Mouse (Mus musculus): ENCODE measurements around the gene Lce1b. TPM values are rescaled to one million over a fixed set of nuclear protein-coding genes. Genes with fewer than 3 reads are reported as not detected.

The Lce1b gene
- 117 and 331 TPM in 2 replicates for polyA plus RNA-seq (2012; rRNA removed)

DNA sequence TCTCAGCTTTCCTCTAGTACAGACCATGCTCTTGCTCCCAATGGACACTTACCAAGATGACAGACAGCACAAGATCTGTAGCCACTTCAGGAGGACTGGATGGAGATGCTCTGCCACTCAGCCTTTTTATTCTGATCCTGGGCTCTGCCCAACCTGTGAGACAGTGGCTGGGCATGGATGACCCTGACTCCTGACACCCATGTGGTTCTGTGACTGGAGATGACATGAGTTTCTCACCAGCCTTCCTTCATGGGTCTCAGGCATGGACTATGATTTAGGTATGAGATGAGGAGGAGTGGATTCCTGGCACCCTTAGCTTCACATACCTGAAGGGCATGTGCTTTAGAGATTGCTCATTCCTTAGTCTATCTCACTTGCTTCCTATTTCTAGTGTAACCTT is at the start of gene Lce1b:
TSS of gene Lce1b (minus strand) at position 101 of the 400 bp plus-strand sequence.

DNA sequence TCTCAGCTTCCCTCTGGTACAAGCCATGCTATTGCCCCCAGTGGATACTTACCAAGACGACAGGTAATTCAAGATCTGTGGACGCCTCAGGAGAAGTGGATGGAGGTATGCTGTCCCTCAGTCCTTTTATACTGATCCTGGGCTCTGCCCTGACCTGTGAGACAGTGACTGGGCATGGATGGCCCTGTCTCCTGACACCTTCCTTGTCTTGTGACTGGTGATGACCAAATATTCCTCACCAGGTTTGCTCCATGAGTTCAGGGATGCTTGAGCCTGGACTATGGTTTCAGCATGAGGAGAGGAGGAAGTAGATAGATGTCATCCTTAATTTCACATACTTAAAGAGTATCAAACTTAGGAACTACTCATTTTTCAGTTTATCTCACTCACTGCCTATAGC is 30.4 kb upstream of the Lce1b start, which contains the start of gene Lce1d:
TSS of gene Lce1d (minus strand) at position 101 of the 400 bp plus-strand sequence.

DNA sequence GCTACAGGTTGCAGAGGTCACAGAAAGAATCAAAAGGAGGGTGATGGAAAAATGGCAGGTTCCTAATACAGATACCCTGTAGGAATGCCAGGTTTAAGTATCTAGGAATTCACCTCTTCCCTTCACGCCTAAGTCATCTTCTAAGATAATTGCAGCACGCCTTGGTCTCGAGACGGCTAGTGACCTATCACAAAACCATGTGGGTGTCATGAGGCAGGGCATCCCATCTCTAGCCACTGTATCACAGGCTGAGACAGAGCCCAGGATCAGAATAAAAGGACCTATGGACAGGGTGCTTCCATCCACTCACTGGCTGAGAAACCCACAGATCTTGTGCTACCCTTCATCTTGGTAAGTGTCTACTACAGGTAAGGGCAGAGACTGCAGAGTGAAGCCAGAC is 22.2 kb upstream of the Lce1b start, which contains the start of gene Lce1c:
TSS of gene Lce1c (plus strand) at position 301 of the 400 bp plus-strand sequence.

DNA sequence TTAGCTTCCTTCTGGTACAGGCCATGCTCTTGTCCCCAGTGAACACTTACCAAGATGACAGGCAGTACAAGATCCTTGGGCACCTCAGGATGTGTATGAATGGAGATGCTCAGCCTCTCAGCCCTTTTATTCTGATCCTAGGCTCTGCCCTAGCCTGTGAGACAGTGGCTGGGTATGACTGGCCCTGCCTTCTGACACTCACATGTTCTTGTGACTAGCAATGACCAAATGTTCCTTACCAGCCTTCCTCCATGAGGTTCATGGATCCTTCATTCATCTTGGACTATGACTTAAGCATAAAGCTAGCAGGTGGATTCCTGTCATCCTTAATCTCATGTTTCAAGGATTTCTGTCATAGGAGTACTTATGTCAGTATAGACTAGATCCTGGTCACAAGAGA is 13.5 kb upstream of the Lce1b start, which contains the start of gene Lce1a2:
TSS of gene Lce1a2 (minus strand) at position 101 of the 400 bp plus-strand sequence.

DNA sequence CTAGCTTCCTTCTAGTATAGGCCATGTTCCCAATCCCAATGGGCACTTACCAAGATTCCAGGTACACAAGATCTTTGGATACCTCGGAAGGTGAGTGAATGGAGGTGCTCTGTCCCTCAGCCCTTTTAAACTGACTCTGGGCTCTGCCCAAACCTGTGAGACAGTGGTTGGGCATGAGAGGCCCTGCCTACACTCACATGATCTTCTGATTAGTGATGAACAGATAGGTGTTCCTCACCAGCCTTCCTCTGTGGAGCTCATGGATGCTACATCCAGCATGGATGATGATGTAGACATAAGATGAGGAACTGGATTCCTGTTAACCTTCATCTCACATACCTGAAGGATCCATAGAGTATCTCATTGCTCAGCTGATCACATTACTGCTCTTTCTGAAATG is 8.5 kb downstream of the Lce1b start, which contains the start of gene Lce1a1:
TSS of gene Lce1a1 (minus strand) at position 101 of the 400 bp plus-strand sequence.

DNA sequence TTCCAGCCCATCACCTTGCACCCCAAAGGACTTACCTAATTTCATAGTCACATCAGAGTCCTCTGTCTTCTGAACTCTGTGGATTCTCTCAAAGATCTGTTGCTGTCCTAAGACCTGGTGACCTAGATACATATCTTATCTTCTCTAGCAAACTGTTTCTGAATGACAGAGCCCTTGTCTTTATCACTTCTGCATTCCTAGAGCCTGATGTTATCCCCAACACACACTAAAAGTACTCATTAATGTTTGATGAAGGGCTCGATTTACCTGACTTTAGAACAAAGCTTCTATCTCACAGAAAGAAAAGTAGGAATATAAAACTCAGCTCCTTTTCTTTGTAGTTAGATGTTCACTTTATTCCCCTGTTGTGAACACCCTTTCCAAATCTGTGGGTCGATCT is 35.2 kb downstream of the Lce1b start, which contains the start of gene Lce6a:
TSS of gene Lce6a (minus strand) at position 101 of the 400 bp plus-strand sequence.

DNA sequence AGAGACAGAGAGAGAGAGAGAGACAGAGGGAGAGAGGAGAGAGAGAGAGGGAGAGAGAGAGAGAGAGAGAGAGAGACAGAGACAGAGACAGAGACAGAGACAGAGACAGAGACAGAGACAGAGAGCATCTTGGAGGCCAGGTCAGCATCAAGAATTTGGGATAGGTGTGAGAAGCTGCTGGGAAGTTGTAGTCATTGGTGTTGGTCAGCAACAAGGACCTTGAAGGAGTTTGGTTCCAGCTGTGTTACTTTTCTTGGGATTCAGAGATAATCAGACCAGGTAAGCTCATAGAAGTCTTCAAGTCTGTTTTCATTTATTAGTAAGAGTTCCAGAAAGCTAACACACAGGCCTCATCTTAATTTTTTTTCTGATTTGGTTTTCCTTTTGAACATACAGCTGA is 49.3 kb downstream of the Lce1b start, which contains the start of gene 2210017I01Rik:
TSS of gene 2210017I01Rik (minus strand) at position 101 of the 400 bp plus-strand sequence.

Other genes with a start within 250 kb of the Lce1b start
- 37.4 and 59.0 TPM in 2 replicates for gene Sprr2i, start 248.9 kb downstream of the Lce1b start, polyA plus RNA-seq (2012; rRNA removed)
- gene Sprr2j-ps, start 238.8 kb downstream of the Lce1b start, polyA plus RNA-seq (2012; rRNA removed), result 16.1 and 18.8 TPM in 2 replicates
- gene Gm9774, start 227.5 kb downstream of the Lce1b start, polyA plus RNA-seq (2012; rRNA removed), result 4.8 and 10.8 TPM in 2 replicates
- 0.52 and 0.62 TPM in 2 replicates for gene Sprr2k, start 224.3 kb downstream of the Lce1b start, polyA plus RNA-seq (2012; rRNA removed)
- 22.3 and 23.6 TPM in 2 replicates for gene Sprr1b, start 218.1 kb downstream of the Lce1b start, polyA plus RNA-seq (2012; rRNA removed)
- gene Sprr3, start 198.2 kb downstream of the Lce1b start, polyA plus RNA-seq (2012; rRNA removed), result 1,016 and 1,618 TPM in 2 replicates
- 608 and 748 TPM in 2 replicates for gene Sprr1a, start 171.0 kb downstream of the Lce1b start, polyA plus RNA-seq (2012; rRNA removed)
- not detected in 2 replicates for gene Sprr4, start 156.4 kb downstream of the Lce1b start, polyA plus RNA-seq (2012; rRNA removed)
- gene 2310046K23Rik, start 122.4 kb downstream of the Lce1b start, polyA plus RNA-seq (2012; rRNA removed), result 0.13 and 0.28 TPM in 2 replicates
- 1.8 and 2.7 TPM in 2 replicates for gene Ivl, start 83.2 kb downstream of the Lce1b start, polyA plus RNA-seq (2012; rRNA removed)
- not detected in 2 replicates for gene Smcp, start 67.9 kb downstream of the Lce1b start, polyA plus RNA-seq (2012; rRNA removed)
- gene 2210017I01Rik, start 49.4 kb downstream of the Lce1b start, polyA plus RNA-seq (2012; rRNA removed), result 2.9 and 3.0 TPM in 2 replicates
- gene Lce6a, start 35.3 kb downstream of the Lce1b start, polyA plus RNA-seq (2012; rRNA removed), result 0.77 and 3.0 TPM in 2 replicates
- gene Lce1a1, start 8.6 kb downstream of the Lce1b start, polyA plus RNA-seq (2012; rRNA removed), result 113 and 390 TPM in 2 replicates
- gene Lce1a2, start 13.4 kb upstream of the Lce1b start, polyA plus RNA-seq (2012; rRNA removed), result 97.3 and 328 TPM in 2 replicates
- gene Lce1c, start 22.3 kb upstream of the Lce1b start, polyA plus RNA-seq (2012; rRNA removed), result 108 and 297 TPM in 2 replicates
- 105 and 245 TPM in 2 replicates for gene Lce1d, start 30.3 kb upstream of the Lce1b start, polyA plus RNA-seq (2012; rRNA removed)
- 50.9 and 159 TPM in 2 replicates for gene Lce1e, start 52.1 kb upstream of the Lce1b start, polyA plus RNA-seq (2012; rRNA removed)
- 83.4 and 310 TPM in 2 replicates for gene Lce1f, start 63.4 kb upstream of the Lce1b start, polyA plus RNA-seq (2012; rRNA removed)
- gene Gm38119, start 82.2 kb upstream of the Lce1b start, polyA plus RNA-seq (2012; rRNA removed), result 0.45 and 1.1 TPM in 2 replicates
- 41.5 and 134 TPM in 2 replicates for gene Lce1g, start 95.4 kb upstream of the Lce1b start, polyA plus RNA-seq (2012; rRNA removed)
- gene Lce1h, start 108.1 kb upstream of the Lce1b start, polyA plus RNA-seq (2012; rRNA removed), result 63.4 and 161 TPM in 2 replicates
- 70.5 and 204 TPM in 2 replicates for gene Lce1i, start 122.0 kb upstream of the Lce1b start, polyA plus RNA-seq (2012; rRNA removed)
- gene Lce1j, start 133.6 kb upstream of the Lce1b start, polyA plus RNA-seq (2012; rRNA removed), result 58.0 and 193 TPM in 2 replicates
- 34.9 and 89.6 TPM in 2 replicates for gene Lce1k, start 151.0 kb upstream of the Lce1b start, polyA plus RNA-seq (2012; rRNA removed)
- gene Kprp, start 170.3 kb upstream of the Lce1b start, polyA plus RNA-seq (2012; rRNA removed), result 21.1 and 65.4 TPM in 2 replicates
- gene Lce1l, start 194.4 kb upstream of the Lce1b start, polyA plus RNA-seq (2012; rRNA removed), result 33.4 and 88.8 TPM in 2 replicates
- gene 2310050C09Rik, start 213.3 kb upstream of the Lce1b start, polyA plus RNA-seq (2012; rRNA removed), result 17.7 and 52.2 TPM in 2 replicates